Mouse (Mus musculus): Measurements from ENCODE around the gene Zic5. TPM values are rescaled to one million over a fixed set of nuclear protein-coding genes. Genes with fewer than 3 reads are reported as not detected.

The Zic5 gene
- polyA plus RNA-seq, 1 experiment from 2014 or later = not detected

DNA sequence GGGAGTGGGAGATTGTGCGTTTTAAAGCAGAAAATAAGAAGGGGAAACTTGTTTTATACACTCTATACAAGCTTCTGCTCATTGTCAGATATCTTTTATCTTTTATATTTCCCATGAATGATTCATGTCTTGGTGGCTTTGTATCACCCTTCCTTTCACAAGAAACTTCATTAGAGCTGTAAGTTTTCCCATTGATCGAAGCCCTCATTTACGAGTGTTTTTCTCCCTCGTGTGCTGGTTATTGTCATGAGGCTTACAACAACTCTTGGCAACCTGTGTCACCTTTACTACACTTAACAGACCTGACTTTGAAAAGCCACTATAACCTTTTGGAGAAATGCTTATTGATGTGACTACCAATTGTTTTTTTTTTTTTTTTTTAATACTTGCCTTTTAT is 9.9 kb downstream of the Zic5 start:
- H3K9ac ChIP-seq = no peak overlapping the region
- no peak for TF ChIP-seq CTCF (IDR thresholded peaks at IDR 0.05; ENCODE audit: low read depth)
- H3K27me3 ChIP-seq (ENCODE audit: insufficient read depth, low read length) = peaks cover 68% of the 10 kb centered on the region
- 81% methylated on average over 4 of the region's 4 CpGs for WGBS
- H3K9me3 ChIP-seq (ENCODE audit: low read depth, low read length) = no peaks in the 10 kb centered on the region
- no peak overlapping the region for H3K4me2 ChIP-seq
- H3K4me3 ChIP-seq (ENCODE audit: low read depth, low read length) = no peak overlapping the region
- no peaks in the 10 kb centered on the region for H3K4me1 ChIP-seq (ENCODE audit: insufficient read depth)
- no peak for DNase-seq
- ATAC-seq (ENCODE audit: insufficient read depth) = no peak
- H3K27ac ChIP-seq (ENCODE audit: low read depth) = no peak overlapping the region
- no peaks in the 10 kb centered on the region for H3K36me3 ChIP-seq (ENCODE audit: insufficient read depth)

DNA sequence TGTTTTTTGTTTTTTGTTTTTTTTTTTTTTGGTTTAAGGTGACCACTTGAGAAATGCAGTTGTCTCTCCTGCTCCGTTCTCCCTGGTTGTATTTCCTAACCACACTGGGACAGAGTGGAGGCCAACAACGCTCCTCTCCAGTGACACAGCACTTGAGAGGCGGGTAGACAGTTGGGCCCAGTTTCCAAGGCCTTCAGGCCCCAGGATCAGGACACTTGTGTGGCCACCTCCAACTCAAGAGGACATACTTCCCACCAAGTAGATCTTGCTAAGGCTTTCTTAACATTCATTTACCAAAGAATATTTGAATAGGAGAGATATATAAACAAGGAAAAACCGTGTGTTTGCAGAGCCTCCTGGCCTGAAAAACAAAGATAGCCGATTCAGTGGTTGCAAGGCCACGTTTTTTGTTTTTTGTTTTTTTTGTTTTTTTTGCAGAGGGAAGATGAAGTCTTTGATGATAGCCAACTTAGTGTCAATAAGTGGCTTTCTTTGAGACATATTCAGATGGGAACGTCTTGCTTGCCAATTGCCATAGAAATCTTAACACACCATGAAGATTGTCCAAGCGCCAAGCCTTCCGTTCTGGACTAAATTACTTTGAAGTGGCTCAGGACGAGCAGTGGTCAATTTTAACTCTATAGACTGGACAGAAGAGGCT is 10.4 kb downstream of the Zic5 start:
- Histone ChIP-seq H3K4me1 (ENCODE audit: insufficient read depth) (no peaks in the 10 kb centered on the region), H3K4me2 (no peak overlapping the region), H3K9ac (no peak overlapping the region), H3K4me3 (ENCODE audit: low read depth, low read length) (no peak overlapping the region), H3K27ac (ENCODE audit: low read depth) (no peak overlapping the region), H3K27me3 (ENCODE audit: insufficient read depth, low read length) (peaks cover 68% of the 10 kb centered on the region), H3K9me3 (ENCODE audit: low read depth, low read length) (no peaks in the 10 kb centered on the region), H3K36me3 (ENCODE audit: insufficient read depth) (no peaks in the 10 kb centered on the region)
- TF ChIP-seq CTCF (IDR thresholded peaks at IDR 0.05; ENCODE audit: low read depth) = no peak
- WGBS = 53% methylated on average over 10 of the region's 10 CpGs
- DNase-seq (no peak), ATAC-seq (ENCODE audit: insufficient read depth) (no peak)

DNA sequence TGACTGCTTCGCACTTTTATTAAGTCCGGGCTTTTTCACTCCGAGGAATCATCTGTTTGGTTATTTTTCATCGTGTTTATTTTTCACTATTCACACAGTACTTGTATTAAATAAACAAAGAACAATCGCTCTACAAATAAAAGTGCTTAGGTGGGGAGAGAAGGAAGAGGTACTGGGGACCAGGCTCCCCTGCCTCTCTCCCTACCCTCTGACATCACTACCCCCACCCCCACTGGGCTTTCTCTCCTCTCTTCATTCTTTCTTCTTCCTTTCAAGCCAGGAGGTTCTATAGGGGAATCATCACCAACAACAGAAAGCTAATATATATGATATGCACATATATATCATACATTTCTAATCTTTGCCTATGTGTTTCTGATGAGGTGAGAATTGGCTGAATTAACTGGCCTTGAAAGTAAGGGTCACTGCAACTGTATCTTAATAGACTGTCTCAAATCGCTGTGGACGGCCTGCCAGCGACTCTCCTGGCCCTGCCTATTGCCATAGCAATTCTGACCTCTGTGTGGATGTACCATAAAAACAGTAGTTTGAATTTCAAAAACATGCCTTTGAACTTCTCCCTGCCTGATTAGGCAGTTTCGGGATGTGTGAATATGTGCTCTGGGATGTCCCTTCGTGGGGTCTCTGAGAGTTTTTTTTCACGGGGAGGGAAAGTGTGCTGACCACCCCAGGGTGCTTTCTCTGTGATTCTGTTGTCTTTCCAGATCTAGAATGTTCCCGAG is 11.3 kb downstream of the Zic5 start:
- Histone ChIP-seq H3K4me1 (ENCODE audit: insufficient read depth) (no peaks in the 10 kb centered on the region), H3K27ac (ENCODE audit: low read depth) (no peak overlapping the region), H3K4me2 (peak overlapping the region; percentile 48), H3K9ac (no peak overlapping the region), H3K27me3 (ENCODE audit: insufficient read depth, low read length) (peaks cover 70% of the 10 kb centered on the region), H3K9me3 (ENCODE audit: low read depth, low read length) (no peaks in the 10 kb centered on the region), H3K4me3 (ENCODE audit: low read depth, low read length) (peak overlapping the region; percentile 10; the same call in 1 of the 2 replicates), H3K36me3 (ENCODE audit: insufficient read depth) (no peaks in the 10 kb centered on the region)
- WGBS = 12% methylated on average over 12 of the region's 12 CpGs
- DNase-seq = no peak
- peak; percentile 8; the same call in 1 of the 2 replicates for ATAC-seq (ENCODE audit: insufficient read depth)
- TF ChIP-seq CTCF (IDR thresholded peaks at IDR 0.05; ENCODE audit: low read depth) = no peak

DNA sequence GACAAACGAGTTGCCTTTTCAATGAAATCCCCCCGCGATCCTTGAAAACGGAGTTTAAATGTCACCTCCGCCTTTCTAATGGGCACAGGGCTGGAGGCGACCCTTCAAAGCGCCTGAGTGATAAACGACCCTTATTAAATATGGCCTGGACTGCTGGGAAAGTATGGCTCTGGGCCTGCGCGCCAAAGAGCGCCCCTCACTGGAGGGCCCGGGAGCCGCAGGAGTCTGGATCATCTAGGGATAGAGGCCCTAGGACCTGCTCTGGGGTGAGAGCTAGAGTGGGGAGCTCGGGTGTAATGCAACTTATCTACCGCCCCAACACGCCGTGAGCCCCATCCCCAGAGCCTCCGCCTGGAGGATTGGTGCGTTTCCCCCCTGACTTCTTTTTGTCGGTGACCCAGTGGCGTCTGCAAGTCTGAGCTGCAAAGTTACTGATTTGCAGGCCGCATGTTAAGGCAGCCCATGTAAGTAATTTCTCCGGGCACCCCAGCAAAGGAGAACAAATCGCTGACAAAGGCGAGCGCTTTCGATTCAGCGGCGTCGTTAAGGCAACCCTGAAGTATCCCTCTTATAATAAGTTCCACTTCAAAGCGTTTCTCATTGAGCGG is 12.0 kb downstream of the Zic5 start:
- Histone ChIP-seq H3K9ac (no peak overlapping the region), H3K4me2 (peak overlapping the region; percentile 48), H3K9me3 (ENCODE audit: low read depth, low read length) (no peaks in the 10 kb centered on the region), H3K4me1 (ENCODE audit: insufficient read depth) (no peaks in the 10 kb centered on the region), H3K4me3 (ENCODE audit: low read depth, low read length) (peak overlapping the region; percentile 10; the same call in 1 of the 2 replicates), H3K27me3 (ENCODE audit: insufficient read depth, low read length) (peaks cover 76% of the 10 kb centered on the region), H3K36me3 (ENCODE audit: insufficient read depth) (no peaks in the 10 kb centered on the region), H3K27ac (ENCODE audit: low read depth) (no peak overlapping the region)
- peak; percentile 66 for DNase-seq
- peak; percentile 61 for ATAC-seq (ENCODE audit: insufficient read depth)
- WGBS = 3% methylated on average over 32 of the region's 32 CpGs
- peak; percentile 29 for TF ChIP-seq CTCF (IDR thresholded peaks at IDR 0.05; ENCODE audit: low read depth)

DNA sequence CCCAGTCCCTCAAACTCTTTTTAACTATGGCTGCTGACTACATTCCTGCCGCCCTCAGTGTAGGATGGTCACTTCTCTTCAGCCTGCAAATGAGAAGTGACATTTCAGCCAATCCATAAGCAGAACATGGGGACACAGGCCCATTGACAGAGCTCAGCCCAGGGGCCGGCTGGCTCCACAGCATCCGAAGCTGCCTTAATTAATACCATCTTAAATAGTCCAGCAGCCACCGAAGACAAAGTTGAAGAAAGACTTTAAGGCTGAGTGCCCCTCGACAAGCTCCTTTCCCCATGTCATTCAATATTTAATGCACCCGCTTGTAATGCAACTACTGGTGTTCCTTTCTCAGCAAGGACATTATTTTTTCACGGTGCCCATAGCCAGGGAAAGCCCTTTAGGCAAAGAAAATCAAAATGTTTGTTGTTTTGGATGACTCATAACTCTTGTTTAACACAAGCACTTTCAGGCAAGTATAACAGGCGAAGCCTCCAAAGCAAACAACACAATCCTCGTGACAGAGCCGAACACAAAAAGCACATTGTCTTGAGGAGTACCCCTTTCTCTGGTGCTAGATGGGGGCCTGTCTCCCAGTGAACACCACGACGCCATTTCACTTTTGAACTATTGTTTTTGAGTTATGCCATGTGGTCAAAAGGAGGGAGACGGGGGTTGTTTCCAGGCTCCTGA is 12.6 kb downstream of the Zic5 start:
- TF ChIP-seq CTCF (IDR thresholded peaks at IDR 0.05; ENCODE audit: low read depth) = no peak
- Histone ChIP-seq H3K27me3 (ENCODE audit: insufficient read depth, low read length) (peaks cover 81% of the 10 kb centered on the region), H3K4me2 (peak overlapping the region; percentile 48), H3K4me1 (ENCODE audit: insufficient read depth) (no peaks in the 10 kb centered on the region), H3K36me3 (ENCODE audit: insufficient read depth) (no peaks in the 10 kb centered on the region), H3K4me3 (ENCODE audit: low read depth, low read length) (no peak overlapping the region), H3K27ac (ENCODE audit: low read depth) (no peak overlapping the region), H3K9me3 (ENCODE audit: low read depth, low read length) (no peaks in the 10 kb centered on the region), H3K9ac (no peak overlapping the region)
- ATAC-seq (ENCODE audit: insufficient read depth) (no peak), DNase-seq (no peak)
- 45% methylated on average over 13 of the region's 13 CpGs for WGBS

DNA sequence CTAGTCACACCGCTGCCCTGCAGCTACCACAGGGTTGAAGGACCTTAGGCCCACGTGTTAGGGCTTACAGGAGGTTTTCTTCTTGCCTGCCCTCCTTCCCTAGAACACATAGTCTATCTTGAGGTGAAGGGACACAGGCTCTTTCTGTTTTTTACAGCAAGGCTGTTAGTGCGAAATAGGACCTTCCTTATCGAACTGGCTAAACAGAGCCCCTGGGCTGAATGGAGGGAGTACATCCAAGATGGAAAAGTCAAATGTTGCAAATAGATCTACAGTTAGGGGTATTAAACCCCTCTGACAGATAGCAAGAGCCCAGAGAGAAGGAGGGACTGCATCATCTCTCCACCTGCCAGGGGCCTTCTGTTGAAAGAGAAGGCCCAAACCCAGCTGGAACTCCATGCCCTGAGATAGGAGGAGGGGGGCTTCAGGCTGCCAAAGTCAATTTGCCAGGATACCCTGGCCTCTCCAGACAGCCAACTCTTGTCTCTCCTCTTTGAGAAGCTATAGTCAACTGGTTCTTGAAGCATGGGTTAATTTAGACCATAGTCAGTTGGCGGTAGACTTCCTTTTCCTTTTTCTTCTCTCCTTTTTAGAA is 13.8 kb downstream of the Zic5 start:
- ATAC-seq (ENCODE audit: insufficient read depth) (no peak), DNase-seq (no peak)
- no peaks in the 10 kb centered on the region for H3K9me3 ChIP-seq (ENCODE audit: low read depth, low read length)
- H3K4me3 ChIP-seq (ENCODE audit: low read depth, low read length) = no peak overlapping the region
- H3K4me2 ChIP-seq = no peak overlapping the region; the same call in 1 of the 2 replicates
- H3K36me3 ChIP-seq (ENCODE audit: insufficient read depth) = no peaks in the 10 kb centered on the region
- H3K27me3 ChIP-seq (ENCODE audit: insufficient read depth, low read length) = peaks cover 81% of the 10 kb centered on the region
- no peak for TF ChIP-seq CTCF (IDR thresholded peaks at IDR 0.05; ENCODE audit: low read depth)
- no peaks in the 10 kb centered on the region for H3K4me1 ChIP-seq (ENCODE audit: insufficient read depth)
- H3K9ac ChIP-seq = no peak overlapping the region
- no peak overlapping the region for H3K27ac ChIP-seq (ENCODE audit: low read depth)
- 63% methylated on average over 5 of the region's 5 CpGs for WGBS
